Mouse (Mus musculus) hindbrain, embryonic 14.5 days (tissue): ENCODE measurements around the gene Irs1. TPM values are rescaled to one million over a fixed set of nuclear protein-coding genes. Genes with fewer than 3 reads are reported as not detected.
A peak's percentile ranks its signal among the peaks of the same experiment; 100 is the strongest.

Experiments used
- ATAC-seq: fragments of 200-750 bp; cut with Nextera tagmentation; 2 replicates; pipeline ENCODE4 v1.8.0; 2017; ENCODE audit warnings: moderate number of reproducible peaks, mild to moderate bottlenecking, moderate TSS enrichment, moderate library complexity; ENCODE audit not compliant: low FRiP score
- DNase-seq: peaks from one replicate; pipeline ENCODE4 v3.0.0-alpha.2; 2015; ENCODE audit warnings: low spot score
- H3K27ac ChIP-seq: fragments of 300-500 bp; sonication (generic); 2 replicates; pipeline ENCODE4 v1.5.1; 2014; ENCODE audit warnings: mild to moderate bottlenecking, moderate library complexity
- H3K27me3 ChIP-seq: fragments of 300-500 bp; sonication (generic); 2 replicates; pipeline ENCODE4 v1.6.1; 2014; ENCODE audit warnings: mild to moderate bottlenecking, low read length, mixed read lengths; ENCODE audit not compliant: control insufficient read depth, insufficient read depth
- H3K36me3 ChIP-seq: fragments of 300-500 bp; sonication (generic); replicated peaks from 2 replicates; pipeline ENCODE4 v1.6.1; 2014; ENCODE audit not compliant: control insufficient read depth, insufficient read depth
- H3K4me1 ChIP-seq: fragments of 300-500 bp; sonication (generic); replicated peaks from 2 replicates; pipeline ENCODE4 v1.6.1; 2014; ENCODE audit warnings: antibody characterized with exemption, low read length, mixed read lengths; ENCODE audit not compliant: control insufficient read depth, insufficient read depth
- H3K4me2 ChIP-seq: fragments of 300-500 bp; sonication (generic); replicated peaks from 2 replicates; pipeline ENCODE4 v1.6.1; 2014; ENCODE audit warnings: mild to moderate bottlenecking, moderate library complexity
- H3K4me3 ChIP-seq: fragments of 300-500 bp; sonication (generic); replicated peaks from 2 replicates; pipeline ENCODE4 v1.5.1; 2014; ENCODE audit warnings: mild to moderate bottlenecking, low read length
- H3K9ac ChIP-seq: fragments of 300-500 bp; sonication (generic); 2 replicates; pipeline ENCODE4 v1.6.1; 2014
- H3K9me3 ChIP-seq: fragments of 300-500 bp; sonication (generic); 2 replicates; pipeline ENCODE4 v1.6.1; 2016; ENCODE audit warnings: low read length; ENCODE audit not compliant: control insufficient read depth
- WGBS: fragments of 180-500 bp; shearing (Covaris S2); extraction: QIAGEN DNeasy Blood & Tissue Kit; methylation state at CpG from one replicate; pipeline ENCODE4 v1.1.7; 2014; 5-methylcytosine and 5-hydroxymethylcytosine counted together
- polyA plus RNA-seq: library from polyadenylated mRNA; unstranded; fragments of >200 nt; fragmentation: Nextera tagmentation; extraction: Ambion mirVana; gene quantifications from 2 replicates; pipeline ENCODE4 v1.2.1, GENCODE M21; 2014

The Irs1 gene
- polyA plus RNA-seq, 1 experiment from 2014 or later = 10.2 TPM

DNA sequence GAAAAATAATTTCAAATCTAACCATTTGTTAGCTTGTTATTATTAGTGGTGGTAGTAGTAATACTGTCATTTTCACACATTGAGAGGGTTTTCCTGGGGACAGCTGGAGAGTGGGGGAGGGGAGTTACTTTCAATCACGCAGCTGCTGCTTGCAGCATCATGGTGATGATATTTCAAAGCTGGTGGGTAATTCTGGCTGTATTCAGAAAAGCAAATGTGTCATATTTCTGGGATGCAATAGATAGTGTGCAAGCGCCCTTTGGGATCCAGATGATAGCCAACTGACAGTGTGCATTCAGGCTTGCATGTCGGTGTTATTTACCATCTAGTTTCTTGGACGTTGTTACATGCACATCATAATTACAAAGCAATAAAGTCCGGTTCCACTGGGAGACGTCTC is 29.2 kb upstream of the Irs1 start:
- H3K4me1 ChIP-seq = peaks cover 41% of the 10 kb centered on the region
- ATAC-seq = no peak

DNA sequence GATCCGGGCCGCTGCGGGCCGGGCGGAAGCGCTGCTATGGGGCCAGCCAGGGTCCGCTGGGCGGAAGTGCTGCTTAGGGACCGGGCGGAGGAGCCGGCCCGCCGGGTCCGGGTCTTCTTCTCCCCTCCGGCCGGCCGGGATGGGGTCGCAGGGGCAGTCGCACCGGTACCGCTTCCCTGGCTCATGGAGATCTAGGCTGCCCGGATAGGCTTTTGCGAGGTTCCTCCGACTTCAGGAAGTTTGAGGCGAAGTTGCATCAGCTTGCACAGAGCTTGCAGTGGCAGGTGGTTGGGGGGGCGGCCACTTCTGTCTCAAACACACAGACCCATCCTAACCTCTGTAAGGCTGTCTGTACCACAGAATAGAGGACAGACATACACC is 25.5 kb upstream of the Irs1 start:
- no peak for DNase-seq

More for the DNA sequence above, 29.2 kb upstream of the Irs1 start:
- WGBS = 29% methylated on average over 6 of the region's 6 CpGs
- Histone ChIP-seq H3K27me3 (no peaks in the 10 kb centered on the region), H3K27ac (peak overlapping the region; percentile 73), H3K9ac (peak overlapping the region; percentile 13; the same call in 1 of the 2 replicates), H3K4me3 (peak overlapping the region; percentile 7; the same call in 1 of the 2 replicates), H3K4me2 (peak overlapping the region; percentile 37), H3K36me3 (no peaks in the 10 kb centered on the region), H3K9me3 (no peaks in the 10 kb centered on the region)
- DNase-seq = peak; percentile 58

GRCm38 (mm10) chr1:82316111-82316745 is 25.0 kb upstream of the Irs1 start, which contains the start of gene Rhbdd1:
TSS of gene Rhbdd1 (plus strand) at chr1:82316452.
- ATAC-seq (peak; percentile 98), DNase-seq (peak; percentile 100)
- Histone ChIP-seq H3K9me3 (no peaks in the 10 kb centered on the region), H3K36me3 (no peaks in the 10 kb centered on the region), H3K9ac (peak within 1 kb of the TSS; percentile 83), H3K27ac (peak within 1 kb of the TSS; percentile 94), H3K27me3 (no peaks in the 10 kb centered on the region), H3K4me3 (peak within 1 kb of the TSS; percentile 73), H3K4me1 (peaks cover 19% of the 10 kb centered on the region), H3K4me2 (peak within 1 kb of the TSS; percentile 75)
- 4% methylated on average over 47 of the region's 47 CpGs for WGBS

More for the DNA sequence above, 25.5 kb upstream of the Irs1 start:
- Histone ChIP-seq H3K36me3 (no peaks in the 10 kb centered on the region), H3K4me3 (peak overlapping the region; percentile 73), H3K27ac (peak overlapping the region; percentile 94), H3K27me3 (no peaks in the 10 kb centered on the region), H3K9me3 (no peaks in the 10 kb centered on the region), H3K9ac (peak overlapping the region; percentile 83), H3K4me1 (peaks cover 24% of the 10 kb centered on the region), H3K4me2 (peak overlapping the region; percentile 71)
- no peak for ATAC-seq
- WGBS = under 1% methylated on average over 21 of the region's 26 CpGs

- no peak overlapping the region for H3K27ac ChIP-seq
- DNase-seq (no peak), ATAC-seq (no peak)
- H3K9ac ChIP-seq = no peak overlapping the region
- no peaks in the 10 kb centered on the region for H3K36me3 ChIP-seq
- no peak overlapping the region for H3K4me2 ChIP-seq
- H3K4me1 ChIP-seq = no peaks in the 10 kb centered on the region
- H3K27me3 ChIP-seq = no peaks in the 10 kb centered on the region
- no peak overlapping the region for H3K4me3 ChIP-seq
- no peaks in the 10 kb centered on the region for H3K9me3 ChIP-seq
- WGBS = 43% methylated on average over 3 of the region's 3 CpGs
Measured at GRCm38 (mm10) chr1:82304483-82304882, 13.3 kb upstream of the Irs1 start.

DNA sequence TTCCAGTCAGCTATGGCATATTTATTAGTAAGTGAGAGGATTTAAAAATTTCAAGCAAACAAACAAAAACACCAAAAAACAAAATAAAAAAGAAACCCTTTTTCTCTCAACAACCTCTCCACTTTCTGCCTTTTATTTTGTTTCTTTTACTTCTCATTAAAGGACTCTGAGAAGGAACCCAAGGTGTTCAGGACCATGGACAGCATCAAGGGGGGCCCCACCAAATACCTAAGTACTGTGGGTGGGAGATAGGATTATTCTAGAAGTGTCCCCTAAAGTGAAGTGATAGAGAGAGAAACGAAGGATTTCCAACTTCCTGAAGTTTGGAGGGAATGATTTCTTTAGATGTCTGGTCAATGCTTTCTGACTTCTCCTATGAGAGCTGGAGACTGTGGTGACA is 7.4 kb upstream of the Irs1 start:
- H3K27me3 ChIP-seq = 0 out of 2 replicates have a peak, but pooled peaks cover 3% of the 10 kb centered on the region
- H3K36me3 ChIP-seq = no peaks in the 10 kb centered on the region
- H3K9ac ChIP-seq = no peak overlapping the region
- H3K9me3 ChIP-seq = no peaks in the 10 kb centered on the region
- no peak overlapping the region for H3K27ac ChIP-seq
- H3K4me3 ChIP-seq = no peak overlapping the region
- ATAC-seq (no peak), DNase-seq (no peak)
- H3K4me2 ChIP-seq = no peak overlapping the region
- H3K4me1 ChIP-seq = 0 out of 2 replicates have a peak, but pooled peaks cover 4% of the 10 kb centered on the region
- WGBS = 47% methylated on average over 1 of the region's 1 CpGs

- H3K27me3 ChIP-seq = 0 out of 2 replicates have a peak, but pooled peaks cover 3% of the 10 kb centered on the region
- peak; percentile 81 for DNase-seq
Measured at GRCm38 (mm10) chr1:82294102-82294501, 2.9 kb upstream of the Irs1 start.

GRCm38 (mm10) chr1:82292771-82293170 is 1.6 kb upstream of the Irs1 start:
- peak overlapping the region; percentile 95 for H3K27ac ChIP-seq
- no peaks in the 10 kb centered on the region for H3K9me3 ChIP-seq
- H3K9ac ChIP-seq = peak overlapping the region; percentile 84
- H3K4me3 ChIP-seq = peak overlapping the region; percentile 68
- H3K4me2 ChIP-seq = peak overlapping the region; percentile 90
- WGBS = under 1% methylated on average over 13 of the region's 13 CpGs
- peaks cover 34% of the 10 kb centered on the region for H3K4me1 ChIP-seq
- 0 out of 2 replicates have a peak, but pooled peaks cover 3% of the 10 kb centered on the region for H3K27me3 ChIP-seq
- DNase-seq (peak; percentile 83), ATAC-seq (peak; percentile 84)
- 0 out of 2 replicates have a peak, but pooled peaks cover 6% of the 10 kb centered on the region for H3K36me3 ChIP-seq

More at GRCm38 (mm10) chr1:82294102-82294501, 2.9 kb upstream of the Irs1 start:
- H3K4me3 ChIP-seq = no peak overlapping the region
- H3K4me2 ChIP-seq = no peak overlapping the region
- WGBS = 11% methylated on average over 6 of the region's 6 CpGs
- no peak for ATAC-seq
- no peak overlapping the region for H3K27ac ChIP-seq
- H3K9ac ChIP-seq = no peak overlapping the region
- peaks cover 22% of the 10 kb centered on the region for H3K4me1 ChIP-seq
- H3K9me3 ChIP-seq = no peaks in the 10 kb centered on the region
- H3K36me3 ChIP-seq = no peaks in the 10 kb centered on the region

- Histone ChIP-seq H3K9ac (peak overlapping the region; percentile 84), H3K27me3 (0 out of 2 replicates have a peak, but pooled peaks cover 3% of the 10 kb centered on the region), H3K4me1 (peaks cover 41% of the 10 kb centered on the region), H3K4me2 (peak overlapping the region; percentile 90), H3K9me3 (no peaks in the 10 kb centered on the region), H3K27ac (peak overlapping the region; percentile 95), H3K4me3 (peak overlapping the region; percentile 68), H3K36me3 (0 out of 2 replicates have a peak, but pooled peaks cover 6% of the 10 kb centered on the region)
- under 1% methylated on average over 23 of the region's 23 CpGs for WGBS
- ATAC-seq = no peak
- DNase-seq = peak; percentile 29
Measured at GRCm38 (mm10) chr1:82291930-82292712, 905 bp upstream of the Irs1 start.

GRCm38 (mm10) chr1:82290723-82291150 is 479 bp downstream of the Irs1 start:
- 0 out of 2 replicates have a peak, but pooled peaks cover 6% of the 10 kb centered on the region for H3K36me3 ChIP-seq
- peak overlapping the region; percentile 90 for H3K4me2 ChIP-seq
- under 1% methylated on average over 28 of the region's 31 CpGs for WGBS

More at GRCm38 (mm10) chr1:82290723-82291150, 479 bp downstream of the Irs1 start:
- DNase-seq (peak; percentile 76), ATAC-seq (peak; percentile 56)
- H3K9ac ChIP-seq = peak overlapping the region; percentile 84
- peak overlapping the region; percentile 95 for H3K27ac ChIP-seq
- H3K4me1 ChIP-seq = peaks cover 53% of the 10 kb centered on the region
- H3K9me3 ChIP-seq = no peaks in the 10 kb centered on the region
- peak overlapping the region; percentile 68 for H3K4me3 ChIP-seq
- no peaks in the 10 kb centered on the region for H3K27me3 ChIP-seq
